Mouse (Mus musculus): Measurements from ENCODE around the gene Slc7a11.

Gene Slc7a11

GRCm38 (mm10) chr3:50405915-50406314 lies 37.5 kb downstream of the Slc7a11 start:
- no peak for DNase-seq (ENCODE audit: low read depth, low spot score)

DNA sequence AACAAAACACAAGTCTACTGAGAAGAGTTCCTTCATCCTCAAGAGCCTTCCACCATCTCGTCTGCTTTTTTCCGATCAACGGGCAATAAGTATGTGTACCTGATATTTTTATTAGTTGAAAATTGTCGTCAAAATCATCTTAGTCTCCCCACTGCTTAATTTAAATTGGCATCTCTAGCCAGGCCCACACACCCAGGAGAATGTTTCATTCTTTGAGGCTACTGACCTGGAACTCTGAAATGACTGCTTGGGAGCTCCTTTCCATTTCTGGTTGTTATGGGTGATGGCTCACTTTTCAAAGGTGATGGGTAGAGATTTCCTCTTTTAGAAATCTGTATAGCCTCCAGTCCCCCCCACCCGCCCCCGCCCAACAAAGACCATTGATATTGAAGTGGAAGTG lies 54.6 kb downstream of the Slc7a11 start:
- DNase-seq (ENCODE audit: low read depth, low spot score), result no peak

GRCm38 (mm10) chr3:50388288-50388687 lies 55.1 kb downstream of the Slc7a11 start:
- no peak for DNase-seq (ENCODE audit: low read depth, low spot score)

- DNase-seq (ENCODE audit: low read depth, low spot score), result no peak
Measured at GRCm38 (mm10) chr3:50387280-50387679, 56.1 kb downstream of the Slc7a11 start.

GRCm38 (mm10) chr3:50386561-50387221 lies 56.7 kb downstream of the Slc7a11 start:
- no peak for DNase-seq (ENCODE audit: low read depth, low spot score)

- no peak for DNase-seq (ENCODE audit: low read depth, low spot score)
Measured at GRCm38 (mm10) chr3:50386066-50386465, 57.3 kb downstream of the Slc7a11 start.

DNA sequence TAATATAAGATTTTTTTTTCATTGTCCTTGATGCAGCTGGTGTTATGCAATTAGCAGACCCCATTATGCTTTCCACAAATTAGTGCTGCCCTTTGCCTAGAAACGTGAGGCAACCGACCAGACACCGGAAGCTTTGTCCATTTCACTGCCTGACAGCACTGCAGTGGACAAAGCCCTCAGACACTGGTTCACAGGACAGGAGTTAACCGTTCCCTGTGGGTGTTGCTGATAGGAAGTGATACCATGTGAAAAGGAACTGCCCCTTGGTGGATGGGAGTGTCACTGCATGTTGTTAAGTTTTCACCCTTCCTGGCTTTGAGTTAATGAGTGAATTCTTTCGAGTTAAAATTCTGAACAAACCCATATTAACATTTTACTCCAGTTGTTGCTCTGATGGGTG lies 60.7 kb downstream of the Slc7a11 start:
- no peak for DNase-seq (ENCODE audit: low read depth, low spot score)

- DNase-seq (ENCODE audit: low read depth, low spot score), result no peak
Measured at GRCm38 (mm10) chr3:50381861-50382693, 61.3 kb downstream of the Slc7a11 start.

DNA sequence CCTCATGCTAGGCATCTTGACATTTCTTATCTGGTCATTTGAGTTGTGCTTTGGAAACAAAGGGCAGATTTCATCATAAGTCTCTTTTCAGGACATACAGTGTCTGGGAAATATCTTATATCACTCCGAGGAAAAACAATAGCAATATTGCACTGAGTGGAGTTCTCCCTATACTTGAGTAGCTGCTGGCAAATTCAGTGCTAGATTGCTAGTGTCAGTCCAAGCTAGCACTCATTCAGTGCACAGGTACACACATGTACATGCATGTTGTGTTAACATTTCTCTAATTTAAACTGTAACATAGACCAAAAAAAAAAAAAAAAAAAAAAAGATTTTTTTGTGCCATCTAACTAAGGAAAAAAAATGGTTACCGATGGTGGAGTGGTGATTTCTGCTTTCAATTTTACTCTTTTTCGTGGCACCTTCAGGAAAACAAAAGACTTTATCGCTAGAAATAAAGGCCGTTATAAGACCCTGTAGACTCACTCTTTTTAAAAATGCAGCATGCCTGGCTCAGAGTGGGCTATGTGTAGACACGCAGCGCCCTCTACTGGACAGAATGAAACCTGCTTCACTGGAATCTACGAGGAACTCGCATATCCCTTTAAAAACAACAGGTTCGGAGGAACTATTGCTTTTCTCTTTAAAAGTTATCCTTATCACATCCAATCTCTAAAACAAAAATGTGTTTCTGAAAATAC lies 62.1 kb downstream of the Slc7a11 start:
- peak; percentile 45 for DNase-seq (ENCODE audit: low read depth, low spot score)

- no peak for DNase-seq (ENCODE audit: low read depth, low spot score)
Measured at GRCm38 (mm10) chr3:50379942-50380341, 63.5 kb downstream of the Slc7a11 start.

DNA sequence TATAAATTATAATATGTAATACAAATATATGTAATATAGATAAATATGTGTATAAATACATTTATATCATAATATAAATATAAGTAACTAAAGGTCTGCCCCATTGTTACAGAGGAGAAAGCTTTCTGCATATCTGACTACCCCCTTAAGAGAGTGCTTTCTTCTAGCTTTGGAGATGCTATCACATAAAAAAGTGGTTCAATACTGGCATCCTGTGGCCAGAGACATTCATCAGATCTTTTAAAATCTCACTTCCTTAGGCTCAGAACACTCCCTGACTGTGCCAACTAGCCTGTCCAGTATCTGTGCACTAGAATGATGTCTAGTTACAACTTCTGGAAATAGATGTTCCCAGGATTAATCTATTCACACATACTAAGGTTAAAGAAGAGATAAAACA lies 67.9 kb downstream of the Slc7a11 start:
- no peak for DNase-seq (ENCODE audit: low read depth, low spot score)

DNA sequence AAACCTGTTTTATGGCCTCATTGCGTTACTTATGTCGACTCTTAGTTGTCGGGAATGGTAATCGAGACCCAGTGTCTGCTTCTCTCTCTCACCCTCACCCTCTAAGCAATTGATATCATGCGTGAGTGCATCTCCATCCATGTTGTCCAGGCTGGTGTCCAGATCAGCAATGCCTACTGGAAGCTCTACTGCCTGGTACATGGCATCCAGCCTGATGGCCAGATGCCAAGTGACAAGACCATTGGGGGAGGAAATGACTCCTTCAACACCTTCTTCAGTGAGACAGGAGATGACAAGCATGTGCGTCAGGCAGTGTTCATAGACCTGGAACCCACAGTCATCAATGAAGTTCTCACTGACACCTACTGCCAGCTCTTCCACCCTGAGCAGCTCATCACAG lies 73.6 kb downstream of the Slc7a11 start:
- no peak for DNase-seq (ENCODE audit: low read depth, low spot score)

- DNase-seq (ENCODE audit: low read depth, low spot score), result no peak
Measured at GRCm38 (mm10) chr3:50367175-50367574, 76.2 kb downstream of the Slc7a11 start.

DNA sequence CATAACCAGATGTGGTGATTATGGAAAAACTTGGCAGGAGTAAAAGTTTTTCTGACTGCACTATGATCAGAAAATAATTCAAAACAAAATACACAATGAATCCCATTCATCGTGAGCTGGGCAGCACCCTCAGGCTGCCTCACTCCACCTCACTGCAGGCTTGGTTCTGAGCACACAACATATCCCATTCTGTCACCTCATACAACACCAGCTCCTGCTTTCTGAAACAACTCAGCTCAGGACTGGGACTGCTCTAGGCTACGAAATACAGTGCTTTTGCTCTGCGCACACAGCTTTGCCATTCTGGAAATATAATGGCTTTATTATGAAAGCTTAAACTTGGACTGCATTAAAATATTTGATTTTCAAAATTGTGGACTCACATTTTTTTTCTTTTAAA lies 79.8 kb downstream of the Slc7a11 start:
- DNase-seq (ENCODE audit: low read depth, low spot score), result no peak

- no peak for DNase-seq (ENCODE audit: low read depth, low spot score)
Measured at GRCm38 (mm10) chr3:50347081-50347480, 96.3 kb downstream of the Slc7a11 start.

- no peak for DNase-seq (ENCODE audit: low read depth, low spot score)
Measured at GRCm38 (mm10) chr3:50344411-50344810, 99.0 kb downstream of the Slc7a11 start.

GRCm38 (mm10) chr3:50324524-50324923 lies 118.9 kb downstream of the Slc7a11 start:
- DNase-seq (ENCODE audit: low read depth, low spot score), result no peak

DNA sequence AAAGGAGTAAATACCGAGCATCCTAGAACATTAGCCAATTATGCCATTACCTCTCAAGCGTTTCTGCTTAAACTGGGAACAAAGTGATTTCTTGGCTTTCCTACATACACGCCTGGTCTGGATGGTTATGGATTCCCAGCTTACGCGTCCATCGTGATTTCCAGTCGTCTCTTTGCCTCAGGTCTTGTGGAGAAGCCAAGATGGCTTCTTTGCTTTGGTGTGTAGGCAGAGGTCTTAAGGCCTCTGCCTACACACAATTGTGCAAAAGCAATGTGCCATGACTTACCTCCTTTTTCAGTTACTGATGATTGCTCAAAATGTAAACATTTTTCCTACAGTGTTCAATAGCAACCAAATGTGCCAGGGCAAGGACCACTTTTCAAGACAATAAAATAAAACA lies 119.5 kb downstream of the Slc7a11 start:
- no peak for DNase-seq (ENCODE audit: low read depth, low spot score)

DNA sequence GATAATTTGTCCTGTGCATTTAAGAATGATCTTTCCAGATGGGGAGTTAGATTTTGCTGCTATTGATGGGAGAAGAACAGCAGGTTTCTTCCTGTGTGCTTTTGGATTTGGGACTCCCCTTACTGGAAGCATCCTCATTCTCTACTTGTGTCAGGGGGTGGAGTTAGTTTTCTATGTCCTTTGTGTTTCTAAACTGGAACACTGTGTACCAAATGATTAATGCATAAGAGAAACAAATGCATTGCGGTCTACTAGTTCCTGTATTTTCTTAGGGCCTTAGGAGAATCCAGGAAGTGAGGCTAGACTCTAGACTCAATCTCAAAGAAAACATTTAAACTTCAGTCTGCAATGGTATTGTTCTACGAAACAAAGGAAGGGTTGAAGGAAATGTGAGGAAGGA lies 122.6 kb downstream of the Slc7a11 start:
- DNase-seq (ENCODE audit: low read depth, low spot score), result no peak

DNA sequence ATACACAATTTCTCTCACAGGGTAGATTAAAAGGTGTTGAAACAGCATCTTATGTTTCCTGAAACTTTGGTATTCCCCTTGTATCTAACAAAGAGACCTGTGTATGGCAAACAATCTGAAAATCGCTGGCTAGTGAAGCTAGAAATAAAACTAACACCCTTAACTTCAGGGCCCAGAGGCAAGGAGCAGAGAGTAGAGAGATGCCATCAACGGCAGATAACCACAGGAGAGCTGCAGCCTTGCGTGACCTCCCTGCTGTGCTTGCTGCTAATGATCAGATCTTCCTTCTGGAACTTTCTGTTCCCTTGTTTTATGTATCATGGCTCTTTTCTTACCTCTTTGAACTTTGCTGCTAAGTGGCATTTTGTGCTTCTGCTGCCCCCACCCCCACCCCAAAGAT lies 125.3 kb downstream of the Slc7a11 start:
- DNase-seq (ENCODE audit: low read depth, low spot score), result no peak

GRCm38 (mm10) chr3:50313816-50314215 lies 129.6 kb downstream of the Slc7a11 start:
- DNase-seq (ENCODE audit: low read depth, low spot score), result no peak
